Mouse (Mus musculus) monocyte, adult 2 months (primary cell): ENCODE data around the gene Slc36a2.
A peak's percentile ranks its signal among the peaks of the same experiment; 100 is the strongest.

Source experiments
- DNase-seq, 2 experiments: peaks; one replicate each; pipeline ENCODE4 v3.0.0; 2022; ENCODE audit warnings: low spot score in 2 of 2, low read depth in 1 of 2

The Slc36a2 gene

DNA sequence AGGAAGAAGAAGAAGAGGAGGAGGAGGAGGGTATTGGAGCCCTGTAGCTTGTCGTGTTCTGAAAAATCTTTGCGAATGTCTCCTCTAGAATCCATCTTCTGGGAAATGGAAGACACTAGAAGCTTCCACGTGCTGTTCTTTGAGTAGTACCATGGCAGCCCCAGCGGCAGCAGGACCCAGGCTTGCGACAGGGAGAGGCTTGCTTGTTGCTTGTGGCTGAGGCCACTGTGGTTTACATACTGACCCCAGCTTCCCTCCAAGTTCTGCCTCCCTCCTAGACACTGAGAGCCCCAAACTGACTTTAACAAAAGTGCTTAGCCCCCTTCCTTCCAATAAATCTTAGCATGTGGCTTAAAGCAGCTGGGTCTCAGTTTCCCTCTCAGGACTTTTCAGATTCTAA, 631 bp downstream of the Slc36a2 start:
- no peak for DNase-seq

- no peak for DNase-seq
These were observed 1.8 kb downstream of the Slc36a2 start for GRCm38 (mm10) chr11:55183124-55183523.

DNA sequence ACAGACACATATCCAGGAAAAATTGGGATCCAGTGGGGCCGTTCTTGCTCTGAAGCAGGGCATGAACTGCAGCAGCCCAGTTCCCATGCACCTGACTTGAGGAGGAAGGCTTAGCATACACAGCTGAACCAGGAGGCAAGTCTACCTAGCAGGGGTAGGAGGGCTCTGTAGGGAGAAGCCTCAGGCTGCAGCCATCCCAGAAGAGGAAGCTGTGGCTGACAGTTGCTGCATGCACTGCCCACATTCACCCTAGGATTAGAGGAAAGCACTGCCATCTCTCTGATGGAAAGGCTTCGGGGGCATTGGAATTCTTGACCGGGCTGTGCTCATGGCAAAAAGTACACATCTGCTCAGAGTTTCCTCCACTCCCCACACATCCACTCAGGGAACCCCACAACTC, 5.0 kb downstream of the Slc36a2 start:
- DNase-seq = no peak

DNA sequence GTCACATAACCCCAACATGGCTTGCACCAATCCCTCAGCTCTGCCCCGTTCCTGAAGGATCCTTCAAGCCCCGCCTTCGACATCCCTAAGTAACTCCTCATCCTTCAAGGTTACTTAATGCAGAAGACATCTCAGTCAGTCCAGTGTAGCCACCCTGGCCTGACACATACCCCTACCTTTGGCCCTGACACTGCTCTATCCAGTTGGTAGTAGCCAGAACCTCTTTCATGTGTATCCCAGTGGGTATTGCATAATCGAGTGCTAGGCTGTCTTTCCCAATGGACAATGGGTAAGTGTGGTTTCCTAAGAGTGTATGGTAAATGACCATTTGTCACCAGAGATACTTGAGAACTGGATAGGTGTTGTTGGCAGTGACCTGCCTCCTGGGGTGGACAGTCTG, 6.0 kb downstream of the Slc36a2 start:
- no peak for DNase-seq

DNA sequence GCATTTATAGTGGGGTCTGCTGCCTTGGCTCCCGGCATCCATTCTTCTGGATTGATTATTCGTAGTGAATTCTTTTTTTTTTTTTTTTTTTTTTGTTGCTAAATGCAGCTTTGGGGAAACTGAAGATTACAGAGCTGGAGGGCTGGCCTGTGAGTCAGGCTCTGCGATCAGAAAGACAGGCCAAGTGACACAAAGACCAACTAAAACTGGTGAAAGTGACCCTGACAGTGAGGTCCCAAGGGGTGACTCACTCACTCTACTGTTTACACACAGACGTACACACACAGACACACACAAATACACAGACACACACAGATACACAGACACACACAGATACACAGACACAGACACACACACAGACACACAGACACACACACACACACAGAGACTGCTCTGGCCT, 14.4 kb downstream of the Slc36a2 start:
- DNase-seq = no peak

DNA sequence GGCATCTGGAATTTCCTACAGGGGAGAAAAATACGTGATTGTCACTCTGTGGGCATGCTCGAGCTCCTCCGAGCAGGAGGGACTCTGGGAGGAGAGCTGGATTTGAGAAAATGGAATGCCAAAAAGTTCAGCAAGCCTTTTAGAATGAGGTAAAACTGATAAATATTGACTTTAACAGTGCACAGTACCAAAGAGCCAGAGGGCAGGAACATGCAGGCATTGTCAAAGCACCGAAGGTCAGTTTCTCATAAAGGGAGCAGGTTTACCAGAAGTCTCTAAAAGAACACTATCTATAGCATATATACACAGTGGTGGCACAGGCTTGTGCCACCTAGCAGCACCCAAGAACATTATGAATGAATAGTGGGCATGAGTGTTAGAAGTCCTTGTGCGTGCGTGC, 16.0 kb downstream of the Slc36a2 start:
- no peak for DNase-seq

GRCm38 (mm10) chr11:55168504-55168903, 16.4 kb downstream of the Slc36a2 start:
- DNase-seq = no peak

- no peak for DNase-seq
These were observed 19.1 kb downstream of the Slc36a2 start for GRCm38 (mm10) chr11:55165748-55166147.

- DNase-seq = peak; percentile 9 to 55
These were observed 20.2 kb downstream of the Slc36a2 start for GRCm38 (mm10) chr11:55164723-55165122.

GRCm38 (mm10) chr11:55162670-55163069, 22.2 kb downstream of the Slc36a2 start:
- peak; percentile 19 to 36 for DNase-seq

DNA sequence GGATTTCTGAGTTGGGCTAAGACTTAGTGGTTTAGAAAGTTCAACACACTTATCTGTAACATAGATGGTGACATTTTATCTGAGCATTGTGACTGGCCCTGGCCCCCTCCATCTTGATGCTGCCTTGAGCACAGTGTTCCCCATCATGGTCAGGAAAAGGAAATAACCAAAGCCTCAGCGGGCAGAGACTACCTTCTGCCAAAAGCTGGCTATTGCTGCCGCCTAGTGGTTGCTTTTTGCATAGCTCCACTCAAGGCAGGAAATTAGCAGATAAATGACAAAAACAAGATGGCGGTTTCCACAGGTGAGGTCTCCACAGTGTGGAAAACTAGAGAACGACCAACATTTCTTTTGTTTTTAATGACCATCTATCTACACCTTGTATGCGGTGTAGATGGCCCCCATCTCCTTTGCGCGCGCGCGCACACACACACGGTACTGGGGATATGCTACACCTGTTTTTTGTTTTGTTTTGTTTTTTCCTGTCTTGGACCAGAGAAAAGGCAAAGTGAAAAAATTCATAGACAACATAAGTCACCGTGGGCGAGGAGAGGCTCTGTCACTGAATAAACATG, 26.0 kb downstream of the Slc36a2 start:
- peak; percentile 61 to 79 for DNase-seq

- peak; percentile 70 to 81 for DNase-seq
These were observed 29.8 kb downstream of the Slc36a2 start for GRCm38 (mm10) chr11:55155070-55155421.

GRCm38 (mm10) chr11:55154398-55155069, 30.3 kb downstream of the Slc36a2 start:
- peak; percentile 41 to 65 for DNase-seq

DNA sequence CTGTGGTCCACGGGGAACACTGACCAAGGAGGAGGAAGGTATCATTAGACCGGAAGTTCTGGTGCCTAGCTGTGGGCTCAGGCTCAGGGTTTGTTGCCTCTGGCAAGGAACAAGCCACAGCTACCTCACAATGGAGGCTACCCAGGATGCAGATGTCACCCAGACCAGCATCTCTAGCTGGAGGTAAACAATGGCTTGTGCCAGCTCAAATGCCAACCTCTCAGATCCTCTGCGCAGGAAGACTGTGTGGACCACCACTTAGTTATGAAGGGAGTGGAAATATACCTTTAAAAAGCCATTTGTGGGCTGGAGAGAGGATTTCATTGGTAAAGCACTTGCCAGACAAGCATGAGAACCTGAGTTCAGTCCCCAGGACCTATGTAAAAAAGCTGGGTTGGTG, 33.3 kb downstream of the Slc36a2 start, which contains the start of gene Slc36a3:
Slc36a3 (minus strand) TSS at position 101 of the 400 bp plus-strand sequence.
- DNase-seq = no peak

DNA sequence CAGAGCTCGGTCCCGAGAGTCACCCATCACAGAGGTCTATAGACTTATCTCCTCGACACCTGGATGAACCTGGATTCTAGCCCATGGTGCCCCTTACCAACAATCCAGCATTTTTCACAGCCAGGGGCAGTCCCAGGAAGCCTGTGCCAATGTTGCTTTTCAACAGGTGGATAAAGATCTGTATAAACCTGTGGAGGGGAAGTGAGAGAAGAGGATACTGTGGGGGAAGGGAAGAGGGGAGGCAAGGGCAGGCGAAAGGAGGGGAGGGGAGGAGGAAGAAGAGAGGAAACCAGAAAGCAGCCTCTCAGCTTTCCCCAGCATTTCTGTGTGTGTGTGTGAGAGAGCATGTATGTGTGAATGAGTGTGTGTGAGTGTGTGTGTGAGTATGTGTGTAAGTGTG, 36.4 kb downstream of the Slc36a2 start:
- no peak for DNase-seq

DNA sequence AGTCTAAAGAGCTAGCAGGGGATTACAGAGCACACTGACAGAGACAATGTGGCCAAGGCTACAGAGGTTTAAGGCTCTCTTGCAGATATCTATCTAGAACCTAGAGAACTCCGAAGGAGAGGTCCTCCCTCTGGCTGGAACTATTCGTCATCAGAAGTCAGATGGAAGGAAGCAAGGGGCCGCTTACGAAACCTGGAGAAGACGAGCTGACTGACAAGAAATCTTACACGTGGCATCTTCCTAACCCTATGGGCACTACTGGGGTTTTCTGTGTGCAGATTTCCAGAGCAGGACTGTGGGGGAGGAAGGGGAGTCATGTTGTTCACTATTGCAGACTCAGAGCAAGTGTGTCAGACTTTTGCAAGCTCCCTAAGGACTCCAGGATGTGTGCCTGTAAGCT, 37.5 kb downstream of the Slc36a2 start:
- no peak for DNase-seq

- DNase-seq = no peak
These were observed 38.0 kb downstream of the Slc36a2 start for GRCm38 (mm10) chr11:55146855-55147254.

DNA sequence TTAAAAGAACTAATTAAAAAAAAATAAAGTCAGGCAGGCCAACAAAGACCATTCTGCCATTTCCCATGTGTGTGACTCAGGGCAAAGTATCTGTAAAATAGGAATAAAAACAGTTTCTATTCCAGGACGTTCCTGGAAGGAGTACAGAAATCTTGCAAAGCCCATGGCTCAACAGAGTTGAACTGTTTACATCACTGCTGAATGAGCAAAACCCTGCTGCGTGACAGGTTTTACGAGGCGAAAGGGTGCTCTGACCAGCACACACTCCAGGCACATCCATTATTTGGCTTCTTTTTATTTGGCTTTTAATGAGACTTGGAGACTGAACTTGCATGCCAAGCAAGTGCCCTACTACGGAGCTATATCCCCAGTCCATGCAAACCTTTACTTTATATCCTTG, 40.9 kb downstream of the Slc36a2 start:
- DNase-seq = no peak

GRCm38 (mm10) chr11:55141502-55141901, 43.4 kb downstream of the Slc36a2 start:
- DNase-seq = no peak

- no peak for DNase-seq
These were observed 47.2 kb downstream of the Slc36a2 start for GRCm38 (mm10) chr11:55137646-55138045.

DNA sequence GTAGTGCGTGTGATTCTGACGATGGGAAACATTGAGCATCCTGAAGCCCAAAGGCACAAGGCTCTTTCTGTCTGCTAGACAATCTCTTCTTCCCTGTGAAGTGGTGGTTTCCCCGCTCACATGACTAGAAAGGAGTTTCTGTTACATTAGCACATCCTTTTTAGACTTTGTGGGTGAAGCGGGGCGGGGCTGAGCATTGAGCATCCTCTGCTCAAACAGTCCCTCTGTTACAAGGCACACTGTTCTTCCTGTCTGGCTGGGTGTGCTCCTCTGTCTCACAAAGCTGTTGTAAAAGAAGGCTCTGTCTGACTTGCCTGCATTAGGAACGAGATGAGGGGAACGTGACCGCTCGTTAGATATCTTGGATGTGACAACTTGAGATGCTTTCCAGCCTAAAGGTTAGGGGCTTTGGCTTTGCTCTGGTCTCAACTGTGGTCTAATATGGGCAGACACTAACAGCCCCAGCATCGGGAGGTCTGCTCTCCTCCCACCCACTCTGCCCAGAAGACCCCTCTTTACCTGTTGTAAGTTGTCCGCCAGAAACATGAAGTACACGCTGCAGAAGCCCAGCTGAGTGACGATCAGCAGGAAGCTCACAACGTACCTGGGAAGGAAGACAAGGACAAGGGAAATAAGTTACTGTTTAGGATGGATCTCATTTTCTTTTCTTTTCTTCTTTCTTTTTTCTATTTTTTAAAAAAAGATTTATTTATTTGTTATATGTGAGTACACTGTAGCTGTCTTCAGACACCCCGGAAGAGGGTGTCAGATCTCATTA, 47.9 kb downstream of the Slc36a2 start:
- DNase-seq = peak; percentile 67 to 74

- no peak for DNase-seq
These were observed 50.0 kb downstream of the Slc36a2 start for GRCm38 (mm10) chr11:55134871-55135270.
